Mouse (Mus musculus) forebrain, embryonic 11.5 days (tissue): ENCODE data around the gene Scn5a. TPM values are rescaled to one million over a fixed set of nuclear protein-coding genes. Genes with fewer than 3 reads are reported as not detected.

Experiments used
- polyA plus RNA-seq: library from polyadenylated mRNA; unstranded; fragments of >200 nt; fragmentation: Nextera tagmentation; extraction: Ambion mirVana; gene quantifications from 2 replicates; pipeline ENCODE4 v1.2.1, GENCODE M21; 2014

Gene Scn5a
- polyA plus RNA-seq, 1 experiment from 2014 or later, result 3.2 TPM

Other genes with a start within 250 kb of the Scn5a start
- gene Acaa1a, start 239.3 kb downstream of the Scn5a start, polyA plus RNA-seq, result 62.6 and 75.6 TPM in 2 replicates
- 6.8 and 7.5 TPM in 2 replicates for gene Myd88, start 237.6 kb downstream of the Scn5a start, polyA plus RNA-seq
- gene Xylb, start 221.6 kb downstream of the Scn5a start, polyA plus RNA-seq, result 12.5 and 12.7 TPM in 2 replicates
- not detected in 2 replicates for gene Slc22a14, start 213.5 kb downstream of the Scn5a start, polyA plus RNA-seq
- 106 and 133 TPM in 2 replicates for gene Acvr2b, start 176.9 kb downstream of the Scn5a start, polyA plus RNA-seq
- gene Exog, start 134.1 kb downstream of the Scn5a start, polyA plus RNA-seq, result 44.0 and 47.0 TPM in 2 replicates
- gene Scn10a, start 140.3 kb upstream of the Scn5a start, polyA plus RNA-seq, result 0.04 TPM in 1 of 2 replicates, not detected in the other
- gene Scn11a, start 246.4 kb upstream of the Scn5a start, polyA plus RNA-seq, result 1.1 and 1.5 TPM in 2 replicates